Mouse (Mus musculus): ENCODE measurements around the gene Nfic.

Gene Nfic

GRCm38 (mm10) chr10:81379809-81380378 lies 75.5 kb downstream of the Nfic start:
- DNase-seq: no peak

DNA sequence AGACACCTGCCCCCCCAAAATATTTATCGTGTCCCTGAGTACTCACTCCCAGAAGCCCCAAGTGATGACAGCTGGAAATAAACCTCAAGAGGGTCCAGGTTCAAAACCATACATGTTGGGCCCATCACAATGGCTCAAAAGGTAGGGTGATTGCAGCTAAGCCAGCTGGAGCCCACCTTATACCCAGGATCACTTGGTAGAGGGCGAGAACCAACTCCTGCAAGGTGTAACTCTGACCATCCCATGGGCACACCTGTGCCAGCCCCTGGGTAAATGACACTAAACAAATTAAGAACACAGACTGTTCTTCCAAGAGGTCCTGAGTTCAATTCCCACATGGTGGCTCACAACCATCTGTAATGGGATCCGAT lies 76.3 kb downstream of the Nfic start:
- DNase-seq: no peak

GRCm38 (mm10) chr10:81378553-81379182 lies 76.8 kb downstream of the Nfic start:
- DNase-seq: peak; percentile 100

GRCm38 (mm10) chr10:81377793-81378552 lies 77.5 kb downstream of the Nfic start, which contains the start of gene Fzr1:
Gene Fzr1 (minus strand): TSS chr10:81378516.
- no peak for DNase-seq

GRCm38 (mm10) chr10:81377362-81377664 lies 78.1 kb downstream of the Nfic start:
- DNase-seq: no peak

GRCm38 (mm10) chr10:81376561-81377361 lies 78.7 kb downstream of the Nfic start:
- DNase-seq: peak in 1 of 2 experiments; percentile 51

DNA sequence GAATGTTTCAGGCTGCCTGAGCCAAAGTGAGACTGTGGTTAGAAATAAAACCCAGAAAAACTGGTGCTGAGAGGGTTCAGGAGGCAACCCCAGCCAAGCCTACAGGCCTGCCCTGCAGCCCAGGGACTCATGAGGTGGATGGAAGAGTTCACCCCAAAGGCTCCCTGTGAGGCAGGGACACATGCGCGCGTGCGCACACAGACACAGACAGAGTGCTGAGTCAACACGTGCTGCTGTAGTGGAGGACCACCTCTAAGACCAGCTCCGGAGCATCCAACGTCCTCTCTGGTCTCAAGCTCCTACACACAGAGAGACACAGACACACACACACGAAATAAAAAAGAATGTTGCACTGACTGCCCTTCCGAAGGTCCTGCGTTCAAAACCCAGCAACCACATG lies 80.1 kb downstream of the Nfic start:
- DNase-seq: no peak

GRCm38 (mm10) chr10:81367207-81367495 lies 88.3 kb downstream of the Nfic start:
- DNase-seq: no peak

DNA sequence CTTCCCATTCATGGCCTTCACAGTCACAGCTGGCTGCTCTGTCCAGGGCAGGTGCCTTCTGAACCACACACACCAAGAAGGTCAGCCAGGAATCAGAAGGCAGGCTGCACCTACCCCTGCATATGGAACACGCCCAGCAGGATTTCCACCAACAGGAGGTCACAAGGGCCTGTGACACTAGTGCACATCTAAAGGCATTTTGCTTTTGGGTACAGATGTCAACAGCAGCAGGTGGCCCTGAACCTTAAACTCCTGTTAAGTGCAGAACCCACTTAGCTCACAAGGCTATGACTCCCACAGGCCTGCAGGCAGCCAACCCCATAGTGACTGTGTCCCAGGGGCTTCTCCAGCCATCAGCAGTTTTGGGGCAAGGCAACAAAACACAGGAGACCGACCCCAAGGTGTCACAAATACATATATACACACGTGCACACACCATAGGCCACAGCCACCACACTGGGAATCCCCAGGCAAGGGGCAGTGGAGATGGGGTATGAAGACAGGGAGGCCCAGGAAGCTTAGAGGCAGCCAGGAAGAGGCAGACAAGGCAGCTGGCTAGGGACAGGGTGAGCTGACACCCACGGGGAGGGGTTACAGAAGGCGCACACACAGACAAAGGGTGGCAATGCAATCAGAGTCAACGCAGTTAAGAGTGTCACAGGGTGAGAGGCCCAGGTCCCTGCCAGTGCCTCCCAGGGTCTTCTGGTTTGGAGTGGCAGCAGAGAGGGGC lies 88.8 kb downstream of the Nfic start:
- DNase-seq: peak in 1 of 2 experiments; percentile 31

- no peak for DNase-seq
Measured at GRCm38 (mm10) chr10:81365672-81366476, 89.6 kb downstream of the Nfic start, which contains the start of gene 4930404N11Rik. Gene 4930404N11Rik (minus strand): TSS chr10:81365816.

- DNase-seq: no peak
Measured at GRCm38 (mm10) chr10:81365073-81365472, 90.4 kb downstream of the Nfic start.

DNA sequence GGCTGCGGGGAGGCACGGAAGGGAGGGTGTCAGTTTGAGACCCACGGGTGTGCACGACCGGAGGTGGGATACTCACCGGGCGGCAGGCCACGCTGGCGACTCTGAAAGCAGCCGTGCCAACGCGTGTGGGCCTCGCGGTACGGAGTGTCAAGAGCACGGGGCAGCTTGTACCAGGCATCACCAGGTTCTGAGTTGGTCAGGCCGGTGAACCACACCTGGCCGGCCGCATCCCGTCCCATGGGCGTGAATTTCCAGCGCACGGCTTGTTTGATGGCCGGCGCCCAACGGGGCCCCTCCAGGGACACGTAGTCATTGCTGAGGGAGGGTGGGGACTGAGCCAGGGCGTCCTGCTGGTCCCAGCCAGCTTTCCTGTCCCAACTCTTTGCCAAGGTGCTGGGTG lies 90.8 kb downstream of the Nfic start:
- peak; percentile 49 to 61 for DNase-seq

GRCm38 (mm10) chr10:81363436-81364346 lies 91.7 kb downstream of the Nfic start:
- peak; percentile 60 to 72 for DNase-seq

DNA sequence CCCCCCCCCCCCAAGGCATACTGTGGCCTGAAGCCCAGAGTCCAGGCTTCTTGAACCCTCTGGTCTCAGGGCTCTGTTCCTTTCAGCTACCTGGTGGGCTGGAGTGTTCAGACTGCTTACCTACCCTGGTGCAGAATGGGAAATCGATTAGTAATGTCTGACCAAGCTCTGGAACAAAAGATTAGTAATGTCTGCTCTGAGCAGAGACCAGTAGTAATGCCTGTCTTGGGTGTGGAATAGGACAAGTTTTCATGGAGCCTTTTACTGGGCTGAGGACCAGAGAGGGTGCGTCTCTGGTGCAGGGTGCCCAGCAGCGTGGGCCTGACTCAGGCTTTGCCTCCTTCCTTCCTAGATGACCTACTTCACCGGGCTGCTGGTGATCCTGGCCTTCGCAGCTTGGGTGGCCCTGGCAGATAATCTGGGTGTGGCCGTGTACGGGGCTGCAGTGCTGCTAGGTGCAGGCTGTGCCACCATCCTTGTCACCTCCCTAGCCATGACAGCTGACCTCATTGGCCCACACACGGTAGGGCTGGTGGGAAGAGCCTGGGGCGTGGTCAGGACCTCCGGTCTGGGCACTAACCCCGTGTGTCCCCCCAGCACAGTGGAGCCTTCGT lies 93.0 kb downstream of the Nfic start:
- DNase-seq: no peak

GRCm38 (mm10) chr10:81360721-81361120 lies 94.7 kb downstream of the Nfic start:
- DNase-seq: no peak

DNA sequence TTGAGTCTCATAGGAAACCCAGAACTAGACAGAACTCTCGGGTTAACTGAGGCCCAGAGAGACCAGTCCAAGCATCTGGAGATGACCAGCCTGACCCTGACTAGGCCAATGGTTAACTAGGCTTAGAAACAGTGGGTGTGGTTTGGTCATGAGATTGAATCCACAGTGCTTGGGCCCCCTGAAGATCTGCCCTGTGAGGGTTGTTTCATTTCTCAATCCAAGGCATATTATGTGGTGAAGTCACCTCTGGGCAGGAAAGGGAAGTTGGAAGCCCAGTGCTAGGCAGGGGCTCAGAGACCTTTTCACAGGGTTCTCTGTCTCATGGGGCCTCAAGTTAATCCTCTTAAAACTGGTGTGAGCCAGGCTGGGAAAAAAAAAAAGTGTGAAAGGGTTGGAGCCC lies 96.6 kb downstream of the Nfic start:
- no peak for DNase-seq

- peak in 1 of 2 experiments; percentile 33 for DNase-seq
Measured at GRCm38 (mm10) chr10:81358209-81358608, 97.2 kb downstream of the Nfic start.

DNA sequence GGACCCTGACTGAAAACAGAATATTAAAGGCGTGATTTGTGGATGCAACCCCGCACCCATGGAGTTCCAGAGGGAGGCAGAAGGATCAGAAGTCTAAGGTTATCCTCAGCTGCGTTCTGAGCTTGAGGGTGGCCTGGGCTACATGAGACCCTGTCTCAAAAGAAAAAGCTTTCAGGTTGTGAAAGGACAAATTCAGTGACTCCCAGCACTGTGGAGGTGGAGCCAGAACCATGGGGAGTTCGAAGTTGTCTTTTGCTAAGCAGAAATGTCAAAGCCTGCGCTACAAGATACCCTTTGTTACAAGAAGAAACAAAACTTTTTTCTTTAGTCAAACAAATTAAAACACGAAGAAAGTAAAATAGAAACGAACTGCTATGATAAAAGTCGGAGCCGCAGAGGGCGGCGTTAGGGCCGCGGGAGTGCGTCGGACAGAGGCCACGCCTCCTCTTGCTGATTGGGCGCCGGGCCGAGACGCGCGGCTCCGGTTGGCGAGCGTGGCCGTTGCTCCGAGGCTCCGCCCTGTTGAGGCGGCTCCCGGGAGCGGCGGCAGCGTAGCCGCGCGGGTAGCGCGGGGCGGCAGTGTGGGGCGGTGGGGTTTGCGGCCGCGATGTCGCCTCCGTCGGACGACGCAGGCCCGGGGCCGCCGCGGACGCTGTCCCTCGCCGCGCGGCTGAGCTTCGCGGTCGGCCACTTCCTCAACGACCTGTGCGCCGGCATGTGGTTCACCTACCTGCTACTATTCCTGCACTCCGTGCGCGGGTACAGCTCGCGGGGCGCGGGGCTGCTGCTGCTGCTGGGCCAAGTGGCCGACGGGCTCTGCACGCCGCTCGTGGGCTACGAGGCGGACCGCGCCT lies 98.2 kb downstream of the Nfic start, which contains the start of gene Mfsd12:
TSS of gene Mfsd12 (plus strand) at position 501 of the 854 bp plus-strand sequence.
- DNase-seq: peak; percentile 92 to 96

DNA sequence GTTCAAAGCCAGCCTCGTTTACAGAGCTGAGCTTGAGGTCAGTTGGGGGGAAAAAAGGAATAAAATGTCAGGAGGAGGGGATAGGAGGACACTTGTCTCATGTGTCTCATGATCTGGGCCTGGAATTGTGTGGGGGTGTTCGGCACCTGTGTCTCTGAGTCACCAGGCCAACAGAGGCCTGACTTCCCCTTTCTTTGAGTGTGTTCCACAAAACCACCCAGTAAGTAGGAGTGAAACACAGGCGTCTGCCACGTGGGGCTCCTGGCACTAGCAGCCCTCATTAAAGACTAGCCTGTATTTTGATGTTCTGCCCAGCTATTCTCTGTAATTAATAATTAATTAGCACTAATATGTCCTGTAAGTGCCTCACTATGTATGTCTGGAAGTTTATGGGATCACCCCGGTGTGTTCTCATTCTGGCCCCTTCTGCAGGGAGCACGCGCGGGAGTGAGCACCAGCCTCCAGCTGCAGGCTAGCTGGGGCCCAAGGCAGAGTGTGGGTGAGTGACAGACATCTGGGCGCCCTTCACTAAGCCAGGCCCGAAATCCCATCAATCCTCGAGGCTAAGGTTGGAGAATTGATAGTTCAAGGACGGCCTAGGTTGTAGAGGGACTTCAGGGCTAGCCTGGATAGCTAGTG lies 99.0 kb downstream of the Nfic start:
- DNase-seq: no peak

Measured in kidney, postnatal 4 days (tissue).